Mouse (Mus musculus) stomach, postnatal 0 days (tissue): ENCODE measurements at regions not wholly inside any gene's neighbourhood (a gene's known extent, or its start where the extent isn't known, plus 50 kb on each side); places are given as distances from the start of the nearest gene placed in this dataset.

Source experiments
- CTCF ChIP-seq: IDR thresholded peaks from 2 replicates; pipeline ENCODE4 v1.5.1; 2016; ENCODE audit warnings: antibody characterized with exemption, low read depth, mild to moderate bottlenecking, moderate library complexity
- EP300 ChIP-seq: optimal IDR thresholded peaks from 2 replicates; pipeline ENCODE3; 2016; ENCODE audit warnings: antibody characterized with exemption

GRCm38 (mm10) chr17:27355717-27356116 lies 151.4 kb upstream of the Lemd2 start:
- TF ChIP-seq EP300, result no peak
- no peak for TF ChIP-seq CTCF
